Mouse (Mus musculus) layer of hippocampus, adult 9-11 months (tissue): Measurements from ENCODE around the gene Vmn2r13.
"Not testable (repeated sequence)": the region's sequence is repeated elsewhere in the genome, so short reads cannot be mapped to it uniquely, and the experiment has no call there.

ENCODE experiments used
- DNase-seq: peaks from one replicate; pipeline ENCODE4 v3.0.0; 2022

The Vmn2r13 gene

DNA sequence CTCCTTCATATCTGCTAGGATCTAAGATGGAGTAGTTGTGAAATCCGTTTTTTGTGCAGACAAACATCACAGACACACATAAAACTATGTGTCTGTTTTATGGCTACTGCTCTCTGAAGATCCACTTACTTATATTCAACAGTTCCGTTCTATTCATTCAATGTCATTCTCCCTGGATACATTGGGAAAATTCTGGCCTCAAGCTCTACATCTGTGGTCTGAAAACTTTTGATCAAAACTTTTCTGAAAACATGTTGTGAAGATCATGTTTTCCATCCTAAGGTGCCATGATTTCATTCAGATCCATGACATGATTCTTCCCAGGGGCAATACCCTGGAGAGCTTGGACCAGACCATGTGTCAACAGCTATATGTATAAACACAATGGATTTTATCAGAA, at the start of gene Vmn2r13:
TSS of gene Vmn2r13 (minus strand) at position 101 of the 400 bp plus-strand sequence.
- not testable (repeated sequence) for DNase-seq

DNA sequence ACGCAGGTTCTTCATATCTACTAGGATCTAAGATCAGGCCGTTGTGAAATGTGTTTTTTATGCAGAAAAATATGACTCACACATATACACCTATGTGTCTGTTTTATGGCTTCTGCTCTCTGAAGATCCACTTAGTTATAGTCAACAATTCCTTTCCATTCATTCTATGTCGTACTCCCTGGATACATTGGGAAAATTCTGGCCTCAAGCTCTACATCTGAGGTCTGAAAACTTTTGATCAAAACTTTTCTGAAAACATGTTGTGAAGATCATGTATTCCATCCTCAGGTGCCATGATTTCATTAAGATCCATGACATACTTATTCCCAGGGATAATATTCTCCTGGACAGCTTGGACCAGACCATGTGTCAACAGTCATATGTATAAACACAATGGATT, 32.6 kb upstream of the Vmn2r13 start, which contains the start of gene Vmn2r14:
TSS of gene Vmn2r14 (minus strand) at position 101 of the 400 bp plus-strand sequence.
- no peak for DNase-seq

DNA sequence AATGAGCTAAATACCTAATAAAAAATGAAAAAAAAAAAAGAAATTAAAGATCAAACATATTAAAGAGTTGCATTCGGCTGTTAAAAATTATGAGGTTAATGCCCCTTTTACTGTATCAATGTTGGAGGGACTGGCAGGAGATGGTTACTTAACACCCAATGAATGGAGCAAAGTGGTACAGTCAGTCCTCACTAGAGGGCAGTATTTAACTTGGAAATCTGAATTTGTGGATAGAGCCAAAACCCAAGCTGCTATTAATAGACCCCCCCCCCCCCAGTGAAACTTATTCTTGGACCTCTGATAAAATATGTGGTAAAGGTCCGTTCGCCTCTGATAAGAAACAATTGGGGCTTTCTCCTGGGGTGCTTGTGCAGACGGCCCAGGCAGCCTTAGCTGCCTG, 25.1 kb downstream of the Vmn2r13 start:
- DNase-seq = not testable (repeated sequence)

DNA sequence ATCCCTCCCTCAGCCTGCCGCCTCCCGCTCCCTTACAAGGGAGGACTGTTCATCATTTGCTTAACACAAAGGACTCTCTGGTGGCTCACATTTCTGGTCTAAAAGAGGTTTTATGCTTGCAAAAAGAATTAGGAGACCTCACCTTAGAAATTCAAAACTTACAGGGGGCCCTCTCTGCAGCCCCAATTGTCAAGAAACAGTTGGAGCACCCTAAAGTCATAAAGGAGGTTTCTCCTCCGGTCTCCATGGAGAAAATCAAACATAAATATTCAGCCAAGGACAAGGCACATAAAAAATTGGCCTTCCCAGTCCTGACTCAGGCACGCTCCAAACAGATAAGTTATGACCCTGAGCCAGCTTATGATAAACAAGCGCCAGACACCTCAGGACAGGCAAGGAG, 31.9 kb downstream of the Vmn2r13 start:
- DNase-seq = no peak

DNA sequence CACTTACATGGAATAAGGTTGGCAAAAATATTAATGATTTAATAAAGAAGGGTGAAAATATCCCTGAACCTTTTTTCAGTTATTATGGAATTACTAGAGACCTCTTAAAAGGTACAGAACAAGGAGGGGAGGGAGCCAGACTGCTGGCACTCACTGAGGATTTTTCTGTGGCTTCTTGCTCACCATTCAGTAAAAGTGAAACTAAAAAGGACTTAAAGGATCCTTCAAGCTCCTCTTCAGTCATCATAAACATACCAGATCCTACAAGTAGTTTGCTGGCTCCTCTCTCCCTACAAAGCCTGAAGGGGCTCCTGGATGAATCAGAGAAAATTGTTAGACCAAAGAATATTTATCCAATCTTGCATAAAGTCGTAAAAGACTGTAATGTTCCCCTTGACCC, 32.4 kb downstream of the Vmn2r13 start:
- DNase-seq = not testable (repeated sequence)

DNA sequence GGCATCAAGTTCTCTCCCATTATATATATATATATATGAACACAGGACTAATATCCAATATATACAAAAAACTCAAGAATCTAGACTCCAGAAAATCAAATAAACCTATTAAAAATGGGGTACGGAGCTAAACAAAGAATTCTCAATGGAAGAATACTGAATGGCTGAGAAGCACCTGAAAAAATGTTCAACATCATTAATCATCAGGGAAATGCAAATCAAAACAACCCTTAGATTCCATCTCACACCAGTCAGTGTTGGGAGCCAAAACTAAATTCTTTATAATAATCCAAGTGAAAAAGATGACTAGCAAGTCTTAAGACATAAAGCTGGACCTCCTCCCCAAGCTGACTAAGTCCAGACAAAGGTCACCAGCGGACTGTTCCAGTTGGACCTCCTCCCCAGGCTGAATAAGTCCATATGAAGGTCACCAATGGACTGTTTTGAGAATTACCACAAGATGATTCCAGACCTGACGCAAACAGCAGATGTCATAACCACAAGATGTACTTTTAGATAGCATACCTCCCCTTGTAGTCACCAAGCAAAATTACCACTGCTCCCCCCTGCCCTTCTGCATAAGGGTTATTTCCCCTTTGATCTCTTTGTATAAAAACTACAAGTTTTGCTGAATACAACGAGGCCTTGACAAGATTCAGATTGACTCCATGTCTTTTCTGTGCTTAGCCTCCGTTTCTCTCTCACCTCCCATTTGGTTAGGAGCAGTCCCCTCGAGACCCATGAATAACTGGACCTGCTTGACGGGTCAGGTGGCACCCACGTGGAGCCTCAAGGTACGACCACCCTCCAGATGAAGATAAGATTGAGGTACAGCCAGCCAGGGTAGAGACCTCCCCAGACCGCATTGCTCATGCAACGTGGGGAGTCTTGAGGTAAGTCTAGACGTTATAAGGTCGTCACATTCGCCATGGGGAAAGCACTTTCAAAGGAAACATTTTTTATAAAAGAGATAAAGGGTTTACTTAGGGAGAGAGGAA, 33.2 kb downstream of the Vmn2r13 start:
- not testable (repeated sequence) for DNase-seq

DNA sequence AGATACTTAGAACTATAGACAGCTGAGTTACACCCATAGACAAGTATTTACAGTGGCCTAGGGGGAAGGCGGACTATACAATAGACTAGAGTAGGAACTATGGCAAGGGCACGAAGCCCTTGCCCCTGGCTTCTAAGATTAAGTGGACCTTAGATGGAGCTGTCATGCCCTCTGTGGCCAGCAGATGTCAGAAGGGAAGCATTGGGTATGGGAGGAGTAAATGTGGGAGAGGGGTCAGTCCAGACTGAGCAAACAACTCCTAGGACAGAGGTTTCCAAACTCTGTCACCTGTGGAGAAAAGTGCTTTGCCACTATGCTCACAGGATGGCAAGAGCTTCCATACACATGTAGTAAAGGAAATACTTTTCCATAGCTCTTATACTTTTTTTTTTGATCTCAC, 52.5 kb downstream of the Vmn2r13 start:
- no peak for DNase-seq

DNA sequence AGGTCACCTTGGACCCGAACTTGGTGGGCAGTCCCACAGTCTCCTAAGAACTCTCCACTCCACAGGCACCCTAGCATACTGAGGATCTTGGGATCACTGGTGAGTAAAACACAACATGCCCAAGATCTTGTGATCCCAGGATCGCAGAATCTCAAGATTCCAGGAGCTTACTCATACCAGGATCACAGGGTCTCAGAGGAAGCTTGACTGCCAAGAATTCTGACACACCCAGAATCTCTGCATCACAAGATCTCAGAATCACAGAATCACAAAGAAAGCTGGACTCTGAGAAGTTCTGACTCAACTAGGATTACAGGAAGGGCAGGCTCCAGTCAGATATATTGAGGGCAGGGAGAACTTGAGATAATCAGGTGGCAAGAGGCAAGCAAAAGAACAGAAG, 55.3 kb downstream of the Vmn2r13 start:
- no peak for DNase-seq
